Comparison of ENCODE assay signal across 8 mouse cellular contexts in genomic region chr6:114969213-114970120, GRCm38 (mm10). TPM values are rescaled to one million over a fixed set of nuclear protein-coding genes. Genes with fewer than 3 reads are reported as not detected.
A peak's percentile ranks its signal among the peaks of the same experiment; 100 is the strongest.
DNase-seq lines count a peak whose midpoint lies in the region; ATAC-seq and TF ChIP-seq lines count a peak whose summit lies in the region.

Gene Vgll4 (minus strand): TSS chr6:114969994.

- H3K79me2 ChIP-seq in macrophage (ENCODE audit: inconsistent target) = no peaks in the 10 kb centered on the region

- TF ChIP-seq CTCF in left cerebral cortex, adult 2 months (IDR thresholded peaks at IDR 0.05) = no peak; the same call in none of the 2 replicates

- peak within 1 kb of the TSS; percentile 78 for H3K4me3 ChIP-seq in hindbrain, embryonic 16.5 days (ENCODE audit: low read length)
- peak within 1 kb of the TSS; percentile 82 for H3K4me3 ChIP-seq in left cerebral cortex, adult 2 months
- H3K4me3 ChIP-seq in macrophage (ENCODE audit: inconsistent target) = no peak within 1 kb of the TSS

- peak; percentile 85 for DNase-seq in ZHBTc4 (ENCODE audit: low read depth, low spot score)
- DNase-seq in cerebellum, postnatal 4 days (ENCODE audit: low spot score in 2 of 2) = peak; percentile 37 to 58
- DNase-seq in gastrocnemius, adult 8-10 months (ENCODE audit: low spot score in 2 of 2) = peak in 1 of 2 experiments; percentile 17
- peak; percentile 67 to 68 for DNase-seq in left cerebral cortex, adult 2 months (ENCODE audit: extremely low spot score in 1 of 2, low spot score in 2 of 2)
- peak; percentile 72 to 75 for DNase-seq in right cerebral cortex, adult 2 months (ENCODE audit: low spot score in 2 of 2)

- intact Hi-C loops in left cerebral cortex, adult 2 months (cut with DNase I) = loop anchor here (2.0 to 5.0 kb wide), 2 partner anchors 38 to 41 kb away; no protein-coding TSS in a partner anchor

- H3K9ac ChIP-seq in hindbrain, embryonic 16.5 days (ENCODE audit: low read depth, low read length) = peak within 1 kb of the TSS; percentile 85

- peak; percentile 66 for ATAC-seq in hindbrain, embryonic 16.5 days
- no peak for ATAC-seq in erythroid progenitor cell, adult 5-6 weeks (replicated peaks; ENCODE audit: low FRiP score, poor library complexity, severe bottlenecking)

- under 1% methylated on average over 79 of the region's 79 CpGs for WGBS in hindbrain, embryonic 16.5 days
- WGBS in macrophage (ENCODE audit: missing documents) = 1% methylated on average over 78 of the region's 79 CpGs

- H3K4me2 ChIP-seq in hindbrain, embryonic 16.5 days (ENCODE audit: low read length) = peak within 1 kb of the TSS; percentile 94

- H3K27ac ChIP-seq in hindbrain, embryonic 16.5 days (ENCODE audit: low read depth, low read length) = peak within 1 kb of the TSS; percentile 81
- peak within 1 kb of the TSS; percentile 86 for H3K27ac ChIP-seq in left cerebral cortex, adult 2 months
- no peak within 1 kb of the TSS for H3K27ac ChIP-seq in macrophage

- no peaks in the 10 kb centered on the region for H3K9me3 ChIP-seq in hindbrain, embryonic 16.5 days (ENCODE audit: control insufficient read depth, low read length)

- H3K4me1 ChIP-seq in hindbrain, embryonic 16.5 days (ENCODE audit: control insufficient read depth, insufficient read depth, low read depth, low read length) = peaks cover 11% of the 10 kb centered on the region

- H3K27me3 ChIP-seq in hindbrain, embryonic 16.5 days (replicated peaks; ENCODE audit: control insufficient read depth, insufficient read depth, low read length) = no peaks in the 10 kb centered on the region

- H3K36me3 ChIP-seq in hindbrain, embryonic 16.5 days (ENCODE audit: control insufficient read depth, insufficient read depth, low read length) = no peaks in the 10 kb centered on the region
- no peaks in the 10 kb centered on the region for H3K36me3 ChIP-seq in macrophage (ENCODE audit: inconsistent target)

RNA-seq across cellular contexts. Expression of gene Vgll4, which starts in this region (rescaled TPM):
- total RNA-seq in gastrocnemius, adult 8-10 months (2022) = 10 to 100 TPM; 17.5 to 30.1 (median 21.6) TPM
- 60.2 and 62.0 TPM in 2 replicates for polyA plus RNA-seq in hindbrain, embryonic 16.5 days (2015; fragmentation: Nextera tagmentation; extraction: Ambion mirVana)
- total RNA-seq in left cerebral cortex, adult 2 months (2021) = 10 to 100 TPM; 61.4 to 63.8 TPM
- 10 to 100 TPM in 13 of 26 experiments, 1 to 10 TPM in 13; 1.7 to 50.1 (median 12.1) TPM for total RNA-seq in macrophage (2018; cell fraction: chromatin; rRNA removed)
- 10 to 100 TPM in 22 of 26 experiments, 1 to 10 TPM in 4; 3.6 to 31.6 (median 19.7) TPM for total RNA-seq in macrophage (2018; cell fraction: cytosol; rRNA removed)
- total RNA-seq in macrophage (2018; cell fraction: nucleus; rRNA removed) = 10 to 100 TPM in 15 of 26 experiments, 1 to 10 TPM in 11; 2.8 to 48.9 (median 12.4) TPM
- 10.4 to 24.8 TPM (median 16.8 TPM) in 3 replicates for polyA plus RNA-seq in macrophage (2018)
- 2.5 and 6.7 TPM in 2 replicates for total RNA-seq in erythroid progenitor cell, adult 5-6 weeks (2015; ENCODE audit: low replicate concordance)
- 3.3 and 4.7 TPM in 2 replicates for total RNA-seq in erythroid progenitor cell, adult 5-6 weeks (2017; ENCODE audit: low replicate concordance)
